Mouse (Mus musculus) E14TG2a.4 (cell line): ENCODE results near the gene Ak1.

Experiments
- H3K27me3 ChIP-seq: 2 replicates; pipeline ENCODE4 v1.6.1; 2014; ENCODE audit warnings: low read length, control low read depth; ENCODE audit not compliant: insufficient read depth
- H3K36me3 ChIP-seq: 2 replicates; pipeline ENCODE4 v1.6.1; 2014; ENCODE audit warnings: low read length, control low read depth; ENCODE audit not compliant: insufficient read depth
- H3K4me1 ChIP-seq: replicated peaks from 2 replicates; pipeline ENCODE4 v1.6.1; 2014; ENCODE audit warnings: low read depth, low read length, control low read depth
- H3K4me3 ChIP-seq: replicated peaks from 2 replicates; pipeline ENCODE4 v1.5.1; 2014; ENCODE audit warnings: mild to moderate bottlenecking, low read length
- H3K9me3 ChIP-seq: 2 replicates; pipeline ENCODE4 v1.6.1; 2014; ENCODE audit warnings: low read length, control low read depth
- CTCF ChIP-seq: conservative IDR thresholded peaks from 2 replicates; pipeline ENCODE4 v1.5.1; 2014; ENCODE audit warnings: low read length
- NANOG ChIP-seq: IDR thresholded peaks from 2 replicates; pipeline ENCODE4 v1.6.1; 2014; ENCODE audit warnings: borderline replicate concordance, low read length, mixed read lengths
- POU5F1 ChIP-seq: IDR thresholded peaks from 2 replicates; pipeline ENCODE4 v1.6.1; 2014; ENCODE audit warnings: low read length, borderline replicate concordance

Gene Ak1

GRCm38 (mm10) chr2:32639632-32640031 is 18.1 kb downstream of the Ak1 start:
- no peak overlapping the region for H3K4me3 ChIP-seq
- peaks cover 16% of the 10 kb centered on the region for H3K36me3 ChIP-seq
- no peaks in the 10 kb centered on the region for H3K9me3 ChIP-seq
- no peaks in the 10 kb centered on the region for H3K27me3 ChIP-seq
- peaks cover 33% of the 10 kb centered on the region for H3K4me1 ChIP-seq
- no peak for TF ChIP-seq POU5F1
- no peak for TF ChIP-seq NANOG

- H3K4me1 ChIP-seq: peaks cover 42% of the 10 kb centered on the region
- no peak for TF ChIP-seq CTCF
- no peak for TF ChIP-seq POU5F1
- no peak for TF ChIP-seq NANOG
These were observed 19.0 kb downstream of the Ak1 start for GRCm38 (mm10) chr2:32640550-32641051.

GRCm38 (mm10) chr2:32641810-32642209 is 20.3 kb downstream of the Ak1 start:
- H3K4me3 ChIP-seq: no peak overlapping the region
- peaks cover 49% of the 10 kb centered on the region for H3K4me1 ChIP-seq
- H3K9me3 ChIP-seq: no peaks in the 10 kb centered on the region
- TF ChIP-seq CTCF: no peak
- TF ChIP-seq POU5F1: no peak
- TF ChIP-seq NANOG: no peak
- 0 out of 2 replicates have a peak, but pooled peaks cover 4% of the 10 kb centered on the region for H3K36me3 ChIP-seq
- H3K27me3 ChIP-seq: no peaks in the 10 kb centered on the region

More at GRCm38 (mm10) chr2:32640550-32641051, 19.0 kb downstream of the Ak1 start:
- Histone ChIP-seq H3K36me3 (0 out of 2 replicates have a peak, but pooled peaks cover 6% of the 10 kb centered on the region), H3K9me3 (no peaks in the 10 kb centered on the region), H3K27me3 (no peaks in the 10 kb centered on the region), H3K4me3 (no peak overlapping the region)

GRCm38 (mm10) chr2:32642813-32643212 is 21.3 kb downstream of the Ak1 start:
- Histone ChIP-seq H3K4me1 (peaks cover 50% of the 10 kb centered on the region), H3K27me3 (no peaks in the 10 kb centered on the region), H3K9me3 (no peaks in the 10 kb centered on the region), H3K36me3 (no peaks in the 10 kb centered on the region), H3K4me3 (0 out of 2 replicates have a peak overlapping the region, but pooled peaks have one; percentile 7)
- TF ChIP-seq POU5F1 (no peak), NANOG (no peak), CTCF (no peak)

GRCm38 (mm10) chr2:32644083-32644482 is 22.5 kb downstream of the Ak1 start:
- Histone ChIP-seq H3K4me1 (peaks cover 54% of the 10 kb centered on the region), H3K36me3 (peaks cover 6% of the 10 kb centered on the region), H3K4me3 (no peak overlapping the region), H3K9me3 (no peaks in the 10 kb centered on the region), H3K27me3 (no peaks in the 10 kb centered on the region)
- TF ChIP-seq POU5F1: no peak
- no peak for TF ChIP-seq CTCF
- no peak for TF ChIP-seq NANOG

- no peak overlapping the region for H3K4me3 ChIP-seq
- peaks cover 58% of the 10 kb centered on the region for H3K4me1 ChIP-seq
- no peaks in the 10 kb centered on the region for H3K9me3 ChIP-seq
- TF ChIP-seq POU5F1: no peak
- TF ChIP-seq NANOG: no peak
- H3K27me3 ChIP-seq: no peaks in the 10 kb centered on the region
- peaks cover 11% of the 10 kb centered on the region for H3K36me3 ChIP-seq
These were observed 23.4 kb downstream of the Ak1 start for GRCm38 (mm10) chr2:32644799-32645475.

- H3K4me3 ChIP-seq: peak overlapping the region; percentile 85; the same call in 1 of the 2 replicates
- no peaks in the 10 kb centered on the region for H3K9me3 ChIP-seq
- H3K4me1 ChIP-seq: peaks cover 53% of the 10 kb centered on the region
- no peaks in the 10 kb centered on the region for H3K27me3 ChIP-seq
- H3K36me3 ChIP-seq: peaks cover 18% of the 10 kb centered on the region
- TF ChIP-seq CTCF (no peak), POU5F1 (no peak), NANOG (no peak)
These were observed 24.1 kb downstream of the Ak1 start for GRCm38 (mm10) chr2:32645647-32646046.

- TF ChIP-seq POU5F1: no peak
- no peak for TF ChIP-seq NANOG
- no peak for TF ChIP-seq CTCF
- Histone ChIP-seq H3K9me3 (no peaks in the 10 kb centered on the region), H3K4me1 (peaks cover 53% of the 10 kb centered on the region), H3K4me3 (peak within 1 kb of the TSS; percentile 85), H3K27me3 (no peaks in the 10 kb centered on the region), H3K36me3 (peaks cover 27% of the 10 kb centered on the region)
These were observed 25.0 kb downstream of the Ak1 start, which contains the start of gene Eng for GRCm38 (mm10) chr2:32646379-32647056. Gene Eng, plus strand, starts transcription at chr2:32646595.
